In genomic region chr17:32877471-32878171, GRCm38 (mm10) we compare ENCODE assay signal across 13 mouse cellular contexts. TPM values are rescaled to one million over a fixed set of nuclear protein-coding genes. Genes with fewer than 3 reads are reported as not detected.
A peak's percentile ranks its signal among the peaks of the same experiment; 100 is the strongest.
DNase-seq lines count a peak whose midpoint lies in the region; ATAC-seq and TF ChIP-seq lines count a peak whose summit lies in the region.
"Had no signal": no experiment of that assay in that cellular context is flagged by ENCODE, and none has a peak within 500 bp of the region (broad histone marks: within the 10 kb centered on the region; RNA-seq: fewer than 3 reads in every experiment).

No protein-coding gene starts in this region.

- intact Hi-C loops in heart, postnatal 36 days (cut with DNase I), result no loop called here

- H3K9me3 ChIP-seq in heart, embryonic 13.5 days, result no peaks in the 10 kb centered on the region
- H3K9me3 ChIP-seq in ES-Bruce4 (replicated peaks; ENCODE audit: control insufficient read depth, insufficient read depth, low read length, poor library complexity, severe bottlenecking), result 0 out of 2 replicates have a peak, but pooled peaks cover under 1% of the 10 kb centered on the region
- no peaks in the 10 kb centered on the region for H3K9me3 ChIP-seq in embryonic facial prominence, embryonic 11.5 days (replicated peaks; ENCODE audit: control insufficient read depth, low read length)
- no peaks in the 10 kb centered on the region for H3K9me3 ChIP-seq in limb, embryonic 14.5 days (ENCODE audit: control insufficient read depth, low read length)
- no peaks in the 10 kb centered on the region for H3K9me3 ChIP-seq in midbrain, embryonic 14.5 days (ENCODE audit: control insufficient read depth, low read length)

- peak overlapping the region; percentile 57 for H3K4me2 ChIP-seq in heart, embryonic 13.5 days
- peak overlapping the region; percentile 8 for H3K4me2 ChIP-seq in embryonic facial prominence, embryonic 11.5 days (ENCODE audit: low read depth, low read length)
- peak overlapping the region; percentile 37 for H3K4me2 ChIP-seq in limb, embryonic 14.5 days (replicated peaks; ENCODE audit: low read depth, low read length, severe bottlenecking)
- no peak overlapping the region for H3K4me2 ChIP-seq in midbrain, embryonic 14.5 days (ENCODE audit: low read length)

- H3K4me1 ChIP-seq in heart, embryonic 13.5 days, result peaks cover 5% of the 10 kb centered on the region; the same call in 1 of the 2 replicates
- peaks cover 5% of the 10 kb centered on the region for H3K4me1 ChIP-seq in ES-Bruce4 (ENCODE audit: control insufficient read depth, insufficient read depth, low read length)
- H3K4me1 ChIP-seq in embryonic facial prominence, embryonic 11.5 days (ENCODE audit: control insufficient read depth, insufficient read depth, low read length), result no peaks in the 10 kb centered on the region
- H3K4me1 ChIP-seq in limb, embryonic 14.5 days (ENCODE audit: control insufficient read depth, insufficient read depth, low read length), result peaks cover 4% of the 10 kb centered on the region
- no peaks in the 10 kb centered on the region for H3K4me1 ChIP-seq in midbrain, embryonic 14.5 days (ENCODE audit: control insufficient read depth, insufficient read depth, low read length)

- no peak overlapping the region for H3K9ac ChIP-seq in heart, embryonic 13.5 days
- H3K9ac ChIP-seq in ES-Bruce4 (ENCODE audit: low read depth, poor library complexity, severe bottlenecking), result peak overlapping the region; percentile 60
- H3K9ac ChIP-seq in embryonic facial prominence, embryonic 11.5 days (replicated peaks; ENCODE audit: low read length), result peak overlapping the region; percentile 20; the same call in 1 of the 2 replicates
- peak overlapping the region; percentile 40; the same call in 1 of the 2 replicates for H3K9ac ChIP-seq in limb, embryonic 14.5 days (ENCODE audit: low read depth, low read length, severe bottlenecking)
- no peak overlapping the region for H3K9ac ChIP-seq in midbrain, embryonic 14.5 days (replicated peaks; ENCODE audit: low read length)

- no peak for TF ChIP-seq CTCF in ES-Bruce4 (IDR thresholded peaks at IDR 0.05; ENCODE audit: low read depth, low read length)

- H3K4me3 ChIP-seq in heart, embryonic 13.5 days, result no peak overlapping the region; the same call in 1 of the 2 replicates
- H3K4me3 ChIP-seq in ES-Bruce4 (ENCODE audit: low read depth, low read length), result peak overlapping the region; percentile 91
- no peak overlapping the region for H3K4me3 ChIP-seq in embryonic facial prominence, embryonic 11.5 days (ENCODE audit: low read depth, low read length)
- 0 out of 2 replicates have a peak overlapping the region, but pooled peaks have one; percentile 7 for H3K4me3 ChIP-seq in limb, embryonic 14.5 days (replicated peaks; ENCODE audit: low read length)
- no peak overlapping the region for H3K4me3 ChIP-seq in midbrain, embryonic 14.5 days (replicated peaks; ENCODE audit: low read depth, low read length)

- peak; percentile 56 for TF ChIP-seq POLR2A in ES-Bruce4 (IDR thresholded peaks at IDR 0.05; ENCODE audit: insufficient read depth, low read length)
- no peak for TF ChIP-seq POLR2A in limb, embryonic 14.5 days (IDR thresholded peaks at IDR 0.05; ENCODE audit: borderline replicate concordance, extremely low read depth, insufficient read depth, insufficient read length)

- H3K36me3 ChIP-seq in heart, embryonic 13.5 days, result peaks cover 38% of the 10 kb centered on the region
- H3K36me3 ChIP-seq in ES-Bruce4 (ENCODE audit: control insufficient read depth, insufficient read depth, low read length, poor library complexity, severe bottlenecking), result peaks cover 7% of the 10 kb centered on the region
- no peaks in the 10 kb centered on the region; the same call in 1 of the 2 replicates for H3K36me3 ChIP-seq in embryonic facial prominence, embryonic 11.5 days (replicated peaks; ENCODE audit: control insufficient read depth, insufficient read depth, low read depth, low read length)
- peaks cover 29% of the 10 kb centered on the region for H3K36me3 ChIP-seq in limb, embryonic 14.5 days (ENCODE audit: control insufficient read depth, insufficient read depth, low read length)
- H3K36me3 ChIP-seq in midbrain, embryonic 14.5 days (ENCODE audit: control insufficient read depth, insufficient read depth, low read length), result peaks cover 28% of the 10 kb centered on the region

- peak; percentile 25; the same call in 1 of the 2 replicates for TF ChIP-seq EP300 in ES-Bruce4 (IDR thresholded peaks at IDR 0.05; ENCODE audit: insufficient read depth, low read depth, low read length)

- no peak for ATAC-seq in heart, embryonic 13.5 days (ENCODE audit: extremely low read depth, insufficient number of reproducible peaks, low FRiP score, low TSS enrichment)
- no peak for ATAC-seq in embryonic facial prominence, embryonic 11.5 days (replicated peaks; ENCODE audit: insufficient number of reproducible peaks, low FRiP score, low TSS enrichment, low read depth)
- no peak for ATAC-seq in limb, embryonic 14.5 days (ENCODE audit: low FRiP score, low read depth)
- no peak for ATAC-seq in CD4-positive, CD25-positive, alpha-beta regulatory T cell, adult 4 months
- ATAC-seq in midbrain, embryonic 14.5 days (ENCODE audit: low FRiP score, low TSS enrichment), result no peak
- ATAC-seq: forebrain, embryonic 16.5 days had no signal

- no peak overlapping the region for H3K27ac ChIP-seq in heart, embryonic 13.5 days (replicated peaks)
- H3K27ac ChIP-seq in ES-Bruce4 (ENCODE audit: insufficient read depth, low read length), result peak overlapping the region; percentile 95
- no peak overlapping the region for H3K27ac ChIP-seq in embryonic facial prominence, embryonic 11.5 days (replicated peaks; ENCODE audit: low read depth, low read length)
- H3K27ac ChIP-seq in limb, embryonic 14.5 days (replicated peaks; ENCODE audit: low read depth, low read length), result no peak overlapping the region
- no peak overlapping the region for H3K27ac ChIP-seq in midbrain, embryonic 14.5 days (replicated peaks; ENCODE audit: low read depth, low read length)

- peaks cover 16% of the 10 kb centered on the region for H3K27me3 ChIP-seq in heart, embryonic 13.5 days (replicated peaks)
- no peaks in the 10 kb centered on the region for H3K27me3 ChIP-seq in ES-Bruce4 (ENCODE audit: control insufficient read depth, insufficient read depth, low read length, poor library complexity, severe bottlenecking)
- no peaks in the 10 kb centered on the region for H3K27me3 ChIP-seq in embryonic facial prominence, embryonic 11.5 days (ENCODE audit: control insufficient read depth, insufficient read depth, low read length)
- no peaks in the 10 kb centered on the region for H3K27me3 ChIP-seq in limb, embryonic 14.5 days (ENCODE audit: control insufficient read depth, insufficient read depth, low read length)
- no peaks in the 10 kb centered on the region for H3K27me3 ChIP-seq in midbrain, embryonic 14.5 days (ENCODE audit: control insufficient read depth, insufficient read depth, low read length)

- no peak for DNase-seq in heart, postnatal 36 days
- DNase-seq in embryonic facial prominence, embryonic 11.5 days (ENCODE audit: low spot score), result peak; percentile 33
- no peak for DNase-seq in limb, embryonic 14.5 days (ENCODE audit: low spot score)
- no peak for DNase-seq in frontal cortex, postnatal 25 days (ENCODE audit: low spot score in 2 of 2)
- no peak for DNase-seq in midbrain, embryonic 14.5 days
- DNase-seq: adrenal gland, postnatal 25 days; right cerebral cortex, postnatal 14 days; thymus, postnatal 36 days had no signal

- 4% methylated on average over 22 of the region's 22 CpGs for WGBS in heart, embryonic 13.5 days
- 8% methylated on average over 22 of the region's 22 CpGs for WGBS in embryonic facial prominence, embryonic 11.5 days
- 6% methylated on average over 22 of the region's 22 CpGs for WGBS in limb, embryonic 14.5 days
- WGBS in midbrain, embryonic 14.5 days, result 17% methylated on average over 22 of the region's 22 CpGs

RNA-seq across cellular contexts. Expression of gene Zfp870, which starts 13.8 kb away (rescaled TPM):
- polyA plus RNA-seq in heart, embryonic 13.5 days (2015; fragmentation: Nextera tagmentation; extraction: Ambion mirVana), result 4.3 and 4.8 TPM in 2 replicates
- total RNA-seq in heart, postnatal 36 days (2021), result 1 to 10 TPM; 6.5 to 9.9 TPM
- 17.6 and 19.0 TPM in 2 replicates for polyA plus RNA-seq in ES-Bruce4 (2011; ENCODE audit: insufficient read depth, insufficient read length, low read depth, missing spikeins)
- 11.7 and 12.3 TPM in 2 replicates for polyA plus RNA-seq in embryonic facial prominence, embryonic 11.5 days (2014; fragmentation: Nextera tagmentation; extraction: Ambion mirVana)
- polyA plus RNA-seq in limb, embryonic 14.5 days (2012; rRNA removed), result 4.2 and 5.1 TPM in 2 replicates
- 8.8 and 9.8 TPM in 2 replicates for polyA plus RNA-seq in limb, embryonic 14.5 days (2014; fragmentation: Nextera tagmentation; extraction: Ambion mirVana)
- 10 to 100 TPM; 11.6 to 13.8 TPM for polyA plus RNA-seq in CD4-positive, CD25-positive, alpha-beta regulatory T cell, adult 4 months (2017; shearing (Covaris generic))
- 6.1 and 11.1 TPM in 2 replicates for polyA plus RNA-seq in midbrain, embryonic 14.5 days (2014; fragmentation: Nextera tagmentation; extraction: Ambion mirVana)

RNA-seq across cellular contexts. Expression of gene Cyp4f14, which starts 39.5 kb away (rescaled TPM):
- polyA plus RNA-seq in heart, embryonic 13.5 days (2015; fragmentation: Nextera tagmentation; extraction: Ambion mirVana), result not detected in 2 replicates
- not detected for total RNA-seq in heart, postnatal 36 days (2021)
- polyA plus RNA-seq in ES-Bruce4 (2011; ENCODE audit: insufficient read depth, insufficient read length, low read depth, missing spikeins), result not detected in 2 replicates
- not detected in 2 replicates for polyA plus RNA-seq in embryonic facial prominence, embryonic 11.5 days (2014; fragmentation: Nextera tagmentation; extraction: Ambion mirVana)
- polyA plus RNA-seq in limb, embryonic 14.5 days (2012; rRNA removed), result 0.09 TPM in 1 of 2 replicates, not detected in the other
- not detected in 2 replicates for polyA plus RNA-seq in limb, embryonic 14.5 days (2014; fragmentation: Nextera tagmentation; extraction: Ambion mirVana)
- polyA plus RNA-seq in CD4-positive, CD25-positive, alpha-beta regulatory T cell, adult 4 months (2017; shearing (Covaris generic)), result not detected
- polyA plus RNA-seq in midbrain, embryonic 14.5 days (2014; fragmentation: Nextera tagmentation; extraction: Ambion mirVana), result not detected in 2 replicates
- total RNA-seq: heart, postnatal 10 days had no signal

RNA-seq across cellular contexts. Expression of gene Zfp799, which starts 47.6 kb away (rescaled TPM):
- polyA plus RNA-seq in heart, embryonic 13.5 days (2015; fragmentation: Nextera tagmentation; extraction: Ambion mirVana), result 7.8 and 8.1 TPM in 2 replicates
- total RNA-seq in heart, postnatal 36 days (2021), result 10 to 100 TPM in 1 of 2 experiments, 1 to 10 TPM in 1; 9.3 to 12.4 TPM
- polyA plus RNA-seq in ES-Bruce4 (2011; ENCODE audit: insufficient read depth, insufficient read length, low read depth, missing spikeins), result 25.5 and 27.1 TPM in 2 replicates
- 17.1 and 23.5 TPM in 2 replicates for polyA plus RNA-seq in embryonic facial prominence, embryonic 11.5 days (2014; fragmentation: Nextera tagmentation; extraction: Ambion mirVana)
- 13.3 and 13.4 TPM in 2 replicates for polyA plus RNA-seq in limb, embryonic 14.5 days (2012; rRNA removed)
- polyA plus RNA-seq in limb, embryonic 14.5 days (2014; fragmentation: Nextera tagmentation; extraction: Ambion mirVana), result 15.1 and 20.2 TPM in 2 replicates
- polyA plus RNA-seq in CD4-positive, CD25-positive, alpha-beta regulatory T cell, adult 4 months (2017; shearing (Covaris generic)), result 1 to 10 TPM; 4.3 to 6.8 TPM
- polyA plus RNA-seq in midbrain, embryonic 14.5 days (2014; fragmentation: Nextera tagmentation; extraction: Ambion mirVana), result 21.4 and 23.7 TPM in 2 replicates

Comparison
In these comparisons a context has a peak if more than half of its experiments do, and no peak if none do; other contexts are left out.
1. H3K4me3 ChIP-seq: peak in ES-Bruce4 (single experiment) and limb, embryonic 14.5 days (single experiment); none in heart, embryonic 13.5 days (single experiment), embryonic facial prominence, embryonic 11.5 days (single experiment) and midbrain, embryonic 14.5 days (single experiment).
2. H3K9ac ChIP-seq: peak in ES-Bruce4 (single experiment), embryonic facial prominence, embryonic 11.5 days (single experiment) and limb, embryonic 14.5 days (single experiment); none in heart, embryonic 13.5 days (single experiment) and midbrain, embryonic 14.5 days (single experiment).